Mouse (Mus musculus): ENCODE results near the gene Mocs3.

DNA sequence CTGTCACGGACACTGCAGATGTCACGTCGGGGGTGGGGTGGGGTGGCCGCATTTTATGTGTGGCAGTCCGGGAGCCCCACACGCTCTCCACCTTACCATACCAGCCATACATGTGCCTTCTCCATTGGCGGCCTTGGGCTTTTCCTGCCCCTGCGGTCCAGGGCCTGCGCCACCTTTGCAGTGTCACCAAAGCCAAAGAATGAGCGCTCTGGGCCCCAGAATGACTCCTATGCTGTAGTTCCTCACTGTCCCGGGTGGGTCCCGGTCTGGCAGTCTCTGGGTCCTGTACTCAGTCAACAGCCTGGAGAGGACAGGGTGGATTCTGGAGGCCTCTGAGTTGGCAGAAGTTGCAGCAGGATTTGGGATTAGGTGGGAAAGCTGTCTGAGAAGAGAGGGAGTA lies 51.2 kb downstream of the Mocs3 start, which contains the start of gene Kcng1:
- TF ChIP-seq EP300 (IDR thresholded peaks at IDR 0.05; ENCODE audit: low read depth in 1 of 2, low read length in 2 of 2), result no peak
- TF ChIP-seq POLR2A (IDR thresholded peaks at IDR 0.05; ENCODE audit: control insufficient read depth in 1 of 2, insufficient read depth in 1 of 2, low read depth in 1 of 2, low read length in 2 of 2, poor library complexity in 1 of 2), result no peak
- TF ChIP-seq USF1 (IDR thresholded peaks at IDR 0.05; ENCODE audit: low read depth, low read length), result no peak
- no peak for TF ChIP-seq MYC (IDR thresholded peaks at IDR 0.05; ENCODE audit: low read depth, low read length)
